Mouse (Mus musculus): ENCODE measurements around the gene Bcat1.

The Bcat1 gene

DNA sequence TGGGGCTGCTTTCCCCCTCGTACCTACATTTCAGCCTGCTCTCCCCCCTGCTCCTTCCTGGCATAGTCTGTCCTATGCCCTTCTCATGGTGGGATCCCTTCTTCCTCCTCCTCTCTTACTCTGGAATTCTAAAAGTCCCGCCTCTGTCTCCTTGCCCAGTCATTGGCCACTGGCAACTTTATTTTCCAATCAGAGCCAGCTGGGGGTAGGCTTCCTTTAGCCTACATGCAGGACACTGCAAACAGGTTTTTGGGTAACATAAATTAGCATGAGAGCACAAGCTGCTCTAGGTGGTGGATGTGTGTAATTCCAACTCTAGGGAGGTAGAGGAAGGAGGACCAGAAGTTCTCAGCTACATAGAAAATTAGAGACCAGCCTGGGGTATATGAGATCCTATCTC, 44.1 kb upstream of the Bcat1 start:
- no peak for TF ChIP-seq NANOG (IDR thresholded peaks at IDR 0.05; ENCODE audit: borderline replicate concordance, low read length)
- no peaks in the 10 kb centered on the region for H3K36me3 ChIP-seq (ENCODE audit: insufficient read depth, low read length)
- peaks cover 53% of the 10 kb centered on the region for H3K4me1 ChIP-seq (replicated peaks; ENCODE audit: low read depth, low read length)
- 0 out of 2 replicates have a peak overlapping the region, but pooled peaks have one; percentile 78 for H3K4me3 ChIP-seq (replicated peaks; ENCODE audit: low read length)
- no peaks in the 10 kb centered on the region for H3K27me3 ChIP-seq (ENCODE audit: insufficient read depth, low read length)
- no peaks in the 10 kb centered on the region for H3K9me3 ChIP-seq (ENCODE audit: low read length)

DNA sequence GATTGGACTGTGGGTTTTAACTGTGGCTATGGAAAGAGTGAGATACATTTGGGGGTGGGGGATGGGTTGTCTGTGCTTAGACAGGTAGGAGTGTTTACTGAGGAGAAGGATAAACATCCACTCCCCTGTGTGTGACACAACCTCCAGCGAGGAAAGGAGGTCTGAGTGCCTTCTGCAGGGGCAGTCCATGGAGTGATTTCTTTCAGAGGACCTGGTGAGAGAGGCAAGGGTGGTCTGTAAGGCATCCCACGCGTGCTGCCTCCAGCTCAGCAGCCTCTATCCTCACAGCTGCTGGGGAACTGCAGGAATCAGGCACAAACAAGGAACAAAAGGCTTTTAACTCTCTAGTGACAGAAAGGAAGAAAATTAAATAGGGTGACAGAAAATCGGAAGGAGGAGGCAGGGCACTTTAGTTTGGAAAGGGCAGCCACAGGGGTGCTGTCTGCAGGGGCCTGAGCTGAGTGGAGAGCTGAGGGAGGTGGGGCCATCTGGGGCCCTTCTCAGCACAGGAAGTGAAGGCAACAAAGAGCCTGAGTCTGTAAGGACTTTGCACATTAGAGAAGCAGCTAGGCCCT, 40.2 kb upstream of the Bcat1 start:
- H3K4me1 ChIP-seq (replicated peaks; ENCODE audit: low read depth, low read length) = peaks cover 59% of the 10 kb centered on the region
- no peaks in the 10 kb centered on the region for H3K9me3 ChIP-seq (ENCODE audit: low read length)
- H3K27me3 ChIP-seq (ENCODE audit: insufficient read depth, low read length) = no peaks in the 10 kb centered on the region
- peak overlapping the region; percentile 56 for H3K4me3 ChIP-seq (replicated peaks; ENCODE audit: low read length)
- no peaks in the 10 kb centered on the region for H3K36me3 ChIP-seq (ENCODE audit: insufficient read depth, low read length)
- TF ChIP-seq POU5F1 (IDR thresholded peaks at IDR 0.05; ENCODE audit: borderline replicate concordance, low read length) = no peak
- TF ChIP-seq CTCF (conservative IDR thresholded peaks at IDR 0.05; ENCODE audit: low read length) = no peak
- no peak for TF ChIP-seq NANOG (IDR thresholded peaks at IDR 0.05; ENCODE audit: borderline replicate concordance, low read length)

DNA sequence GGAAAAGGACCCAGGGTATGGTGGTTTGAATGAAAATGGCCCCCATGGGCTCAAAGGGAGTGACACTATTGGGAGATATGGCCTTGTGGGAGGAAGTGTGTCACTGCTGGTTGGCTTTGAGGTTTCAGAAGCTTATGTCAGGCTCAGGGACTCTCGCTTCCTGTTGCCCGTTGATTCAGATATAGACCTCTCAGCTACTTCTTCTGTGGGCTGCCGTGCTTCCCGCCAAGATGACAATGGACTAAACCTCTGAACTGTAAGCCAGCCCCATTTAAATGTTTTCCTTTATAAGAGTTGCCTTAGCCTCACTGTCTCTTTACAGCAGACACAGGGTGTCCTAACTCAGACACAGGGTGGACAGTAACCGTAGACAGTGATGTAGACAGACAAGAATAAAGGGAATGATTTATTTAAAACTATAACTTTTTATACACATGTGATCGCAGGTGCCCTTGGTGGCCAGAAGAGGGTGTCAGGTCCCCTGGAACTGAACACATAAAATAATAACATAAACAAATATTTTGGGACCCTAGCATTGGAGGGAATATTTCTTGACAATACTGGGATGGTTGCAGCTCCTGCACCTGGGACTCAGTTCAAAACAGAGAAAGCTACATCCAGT, 39.6 kb upstream of the Bcat1 start, which contains the start of gene Lrmp:
Gene Lrmp, plus strand, starts transcription at position 178 of the 622 bp plus-strand sequence.
- Histone ChIP-seq H3K4me3 (replicated peaks; ENCODE audit: low read length) (peak within 1 kb of the TSS; percentile 56), H3K9me3 (ENCODE audit: low read length) (no peaks in the 10 kb centered on the region), H3K27me3 (ENCODE audit: insufficient read depth, low read length) (no peaks in the 10 kb centered on the region), H3K36me3 (ENCODE audit: insufficient read depth, low read length) (no peaks in the 10 kb centered on the region), H3K4me1 (replicated peaks; ENCODE audit: low read depth, low read length) (peaks cover 58% of the 10 kb centered on the region)
- TF ChIP-seq CTCF (conservative IDR thresholded peaks at IDR 0.05; ENCODE audit: low read length) (peak; percentile 4; the same call in 1 of the 2 replicates), POU5F1 (IDR thresholded peaks at IDR 0.05; ENCODE audit: borderline replicate concordance, low read length) (no peak)

DNA sequence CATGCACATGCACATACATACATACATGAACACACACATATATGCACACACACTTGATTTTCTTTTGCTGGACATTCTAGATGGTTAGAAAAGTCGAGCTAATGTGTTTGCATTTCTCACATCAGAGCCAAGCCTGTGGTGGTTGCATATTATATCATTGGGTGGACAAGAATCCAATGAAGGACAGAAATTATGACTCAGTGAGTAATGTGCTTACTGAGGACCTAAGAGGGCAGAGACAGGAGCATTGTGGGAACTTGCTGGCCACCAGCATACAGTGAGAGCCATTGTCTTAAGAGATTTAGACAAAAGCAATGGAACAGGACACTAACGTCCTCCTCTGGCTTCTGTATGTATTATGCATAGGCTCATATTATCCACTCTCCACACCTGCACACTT, 38.6 kb upstream of the Bcat1 start:
- no peaks in the 10 kb centered on the region for H3K27me3 ChIP-seq (ENCODE audit: insufficient read depth, low read length)
- no peak for TF ChIP-seq POU5F1 (IDR thresholded peaks at IDR 0.05; ENCODE audit: borderline replicate concordance, low read length)
- TF ChIP-seq NANOG (IDR thresholded peaks at IDR 0.05; ENCODE audit: borderline replicate concordance, low read length) = no peak
- TF ChIP-seq CTCF (conservative IDR thresholded peaks at IDR 0.05; ENCODE audit: low read length) = no peak

DNA sequence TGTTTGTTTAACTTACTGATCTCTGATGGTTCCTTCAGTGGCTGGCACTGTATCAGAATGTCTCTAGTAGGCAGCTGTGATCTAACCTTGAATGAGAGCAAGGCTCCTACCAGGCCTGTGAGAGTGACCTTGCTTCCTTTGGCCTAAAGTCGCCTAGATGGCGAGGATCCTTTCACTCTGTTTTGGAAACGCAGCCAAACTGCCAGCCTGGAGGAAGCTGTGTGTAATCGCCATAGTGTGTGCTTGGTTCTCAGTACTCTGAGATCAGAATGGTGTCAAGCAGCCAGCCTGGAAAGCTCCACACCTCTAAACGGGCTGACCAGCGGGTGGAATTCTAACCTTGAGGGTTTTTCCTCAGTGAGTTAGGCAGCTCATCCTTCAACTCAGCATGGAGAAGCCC, 36.9 kb upstream of the Bcat1 start:
- Histone ChIP-seq H3K4me1 (replicated peaks; ENCODE audit: low read depth, low read length) (peaks cover 44% of the 10 kb centered on the region), H3K27me3 (ENCODE audit: insufficient read depth, low read length) (no peaks in the 10 kb centered on the region), H3K9me3 (ENCODE audit: low read length) (no peaks in the 10 kb centered on the region), H3K36me3 (ENCODE audit: insufficient read depth, low read length) (no peaks in the 10 kb centered on the region), H3K4me3 (replicated peaks; ENCODE audit: low read length) (no peak overlapping the region)
- no peak for TF ChIP-seq NANOG (IDR thresholded peaks at IDR 0.05; ENCODE audit: borderline replicate concordance, low read length)
- TF ChIP-seq POU5F1 (IDR thresholded peaks at IDR 0.05; ENCODE audit: borderline replicate concordance, low read length) = no peak
- no peak for TF ChIP-seq CTCF (conservative IDR thresholded peaks at IDR 0.05; ENCODE audit: low read length)

More for the DNA sequence above, 38.6 kb upstream of the Bcat1 start:
- Histone ChIP-seq H3K36me3 (ENCODE audit: insufficient read depth, low read length) (no peaks in the 10 kb centered on the region), H3K4me1 (replicated peaks; ENCODE audit: low read depth, low read length) (peaks cover 48% of the 10 kb centered on the region), H3K9me3 (ENCODE audit: low read length) (no peaks in the 10 kb centered on the region), H3K4me3 (replicated peaks; ENCODE audit: low read length) (no peak overlapping the region)

DNA sequence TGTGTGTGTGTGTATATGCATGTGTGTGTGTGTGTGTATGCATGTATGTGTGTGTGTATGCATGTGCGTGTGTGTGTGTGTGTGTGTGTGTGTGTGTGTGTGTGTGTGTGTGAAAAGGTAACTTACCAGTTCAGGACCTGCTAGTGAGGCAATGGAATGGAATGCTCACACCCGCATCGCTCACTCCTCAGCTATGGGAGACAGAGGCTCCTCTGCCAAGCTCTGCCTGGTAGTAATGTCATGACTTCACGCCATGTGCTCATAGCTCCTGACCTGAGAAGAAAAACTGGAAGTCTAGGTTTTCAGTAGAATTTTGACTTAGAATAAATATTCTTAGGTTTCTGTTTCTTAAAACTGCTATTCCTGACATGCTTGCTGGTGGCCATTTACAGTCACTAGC, 34.8 kb upstream of the Bcat1 start:
- Histone ChIP-seq H3K4me1 (replicated peaks; ENCODE audit: low read depth, low read length) (peaks cover 42% of the 10 kb centered on the region), H3K9me3 (ENCODE audit: low read length) (no peaks in the 10 kb centered on the region), H3K36me3 (ENCODE audit: insufficient read depth, low read length) (no peaks in the 10 kb centered on the region), H3K4me3 (replicated peaks; ENCODE audit: low read length) (no peak overlapping the region), H3K27me3 (ENCODE audit: insufficient read depth, low read length) (no peaks in the 10 kb centered on the region)
- TF ChIP-seq POU5F1 (IDR thresholded peaks at IDR 0.05; ENCODE audit: borderline replicate concordance, low read length) (no peak), CTCF (conservative IDR thresholded peaks at IDR 0.05; ENCODE audit: low read length) (no peak), NANOG (IDR thresholded peaks at IDR 0.05; ENCODE audit: borderline replicate concordance, low read length) (no peak)

DNA sequence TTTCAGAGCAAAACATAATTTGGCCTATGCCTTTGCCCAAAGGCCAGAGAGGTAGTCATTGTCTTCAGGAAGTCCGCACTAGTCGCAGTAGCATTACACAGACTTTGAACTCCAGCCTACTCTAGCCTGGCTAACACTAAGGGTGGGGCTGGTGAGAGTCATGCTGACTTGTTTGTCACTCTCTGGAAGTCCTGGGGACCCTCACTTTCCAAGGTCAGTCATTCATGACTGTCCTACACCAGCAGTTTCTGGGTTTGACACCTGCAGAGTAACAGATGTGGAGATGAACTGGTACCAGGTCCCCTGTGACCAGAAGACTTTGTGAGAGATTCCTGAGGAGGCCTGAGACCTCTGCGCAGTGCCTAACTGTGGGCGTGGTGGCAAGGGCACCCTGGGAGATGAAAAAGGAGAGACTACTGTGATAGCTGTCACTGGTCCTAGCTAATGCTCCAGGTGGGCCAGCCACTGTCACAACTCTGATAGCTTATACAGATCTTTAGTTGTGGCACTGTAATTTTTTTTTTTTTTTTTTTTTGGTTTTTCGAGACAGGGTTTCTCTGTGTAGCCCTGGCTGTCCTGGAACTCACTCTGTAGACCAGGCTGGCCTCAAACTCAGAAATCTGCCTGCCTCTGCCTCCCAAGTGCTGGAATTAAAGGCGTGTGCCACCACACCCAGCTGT, 30.3 kb upstream of the Bcat1 start:
- H3K9me3 ChIP-seq (ENCODE audit: low read length) = no peaks in the 10 kb centered on the region
- H3K27me3 ChIP-seq (ENCODE audit: insufficient read depth, low read length) = no peaks in the 10 kb centered on the region
- peaks cover 39% of the 10 kb centered on the region for H3K4me1 ChIP-seq (replicated peaks; ENCODE audit: low read depth, low read length)
- no peak for TF ChIP-seq POU5F1 (IDR thresholded peaks at IDR 0.05; ENCODE audit: borderline replicate concordance, low read length)
- no peak for TF ChIP-seq NANOG (IDR thresholded peaks at IDR 0.05; ENCODE audit: borderline replicate concordance, low read length)
- no peak for TF ChIP-seq CTCF (conservative IDR thresholded peaks at IDR 0.05; ENCODE audit: low read length)
- 0 out of 2 replicates have a peak overlapping the region, but pooled peaks have one; percentile 3 for H3K4me3 ChIP-seq (replicated peaks; ENCODE audit: low read length)
- no peaks in the 10 kb centered on the region for H3K36me3 ChIP-seq (ENCODE audit: insufficient read depth, low read length)

DNA sequence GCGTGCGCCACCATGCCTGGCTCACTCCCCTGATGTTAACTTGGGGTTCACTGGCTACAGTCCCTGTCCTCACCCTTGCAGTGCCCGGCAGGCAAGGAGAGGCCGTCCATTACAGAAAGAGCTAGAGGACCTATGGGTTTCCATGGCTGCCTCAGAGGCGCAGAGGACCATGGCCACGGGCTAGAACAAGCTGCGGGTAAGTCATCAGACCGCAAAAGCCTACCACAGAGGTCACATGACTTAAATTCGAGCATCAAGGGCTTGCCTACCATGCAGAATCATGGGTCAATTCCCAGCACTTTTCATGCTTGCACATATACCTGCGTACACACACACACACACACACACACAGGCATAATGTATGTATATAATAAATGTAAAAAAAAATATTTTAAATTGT, 29.5 kb upstream of the Bcat1 start:
- H3K4me1 ChIP-seq (replicated peaks; ENCODE audit: low read depth, low read length) = peaks cover 42% of the 10 kb centered on the region
- TF ChIP-seq POU5F1 (IDR thresholded peaks at IDR 0.05; ENCODE audit: borderline replicate concordance, low read length) (no peak), CTCF (conservative IDR thresholded peaks at IDR 0.05; ENCODE audit: low read length) (no peak), NANOG (IDR thresholded peaks at IDR 0.05; ENCODE audit: borderline replicate concordance, low read length) (no peak)
- H3K27me3 ChIP-seq (ENCODE audit: insufficient read depth, low read length) = no peaks in the 10 kb centered on the region
- H3K4me3 ChIP-seq (replicated peaks; ENCODE audit: low read length) = peak overlapping the region; percentile 43; the same call in 1 of the 2 replicates
- H3K36me3 ChIP-seq (ENCODE audit: insufficient read depth, low read length) = no peaks in the 10 kb centered on the region
- no peaks in the 10 kb centered on the region for H3K9me3 ChIP-seq (ENCODE audit: low read length)
